Mouse (Mus musculus) forebrain, postnatal 0 days (tissue): Measurements from ENCODE around the gene Il20ra. TPM values are rescaled to one million over a fixed set of nuclear protein-coding genes. Genes with fewer than 3 reads are reported as not detected.

ENCODE experiments used
- ATAC-seq: fragments of 200-750 bp; cut with Nextera tagmentation; 2 replicates; pipeline ENCODE4 v1.8.0; 2017; ENCODE audit warnings: mild to moderate bottlenecking, moderate library complexity
- DNase-seq: peaks from one replicate; pipeline ENCODE4 v3.0.0-alpha.2; 2015
- H3K27ac ChIP-seq: fragments of 300-500 bp; sonication (generic); 2 replicates; pipeline ENCODE4 v1.5.1; 2014; ENCODE audit warnings: low read depth, mild to moderate bottlenecking, antibody characterized with exemption, low read length, moderate library complexity, mixed read lengths
- H3K27me3 ChIP-seq: fragments of 300-500 bp; sonication (generic); 2 replicates; pipeline ENCODE4 v1.6.1; 2014; ENCODE audit warnings: mild to moderate bottlenecking, low read length, mixed read lengths; ENCODE audit not compliant: insufficient read depth
- H3K36me3 ChIP-seq: fragments of 300-500 bp; sonication (generic); 2 replicates; pipeline ENCODE4 v1.6.1; 2014; ENCODE audit warnings: mild to moderate bottlenecking, moderate library complexity; ENCODE audit not compliant: insufficient read depth
- H3K4me1 ChIP-seq: fragments of 300-500 bp; sonication (generic); 2 replicates; pipeline ENCODE4 v1.6.1; 2014; ENCODE audit warnings: antibody characterized with exemption; ENCODE audit not compliant: insufficient read depth
- H3K4me2 ChIP-seq: fragments of 300-500 bp; sonication (generic); 2 replicates; pipeline ENCODE4 v1.6.1; 2014; ENCODE audit warnings: low read depth, mild to moderate bottlenecking, moderate library complexity
- H3K4me3 ChIP-seq: fragments of 300-500 bp; sonication (generic); 2 replicates; pipeline ENCODE4 v1.5.1; 2014; ENCODE audit warnings: low read depth, low read length, mixed read lengths
- H3K9ac ChIP-seq: fragments of 300-500 bp; sonication (generic); 2 replicates; pipeline ENCODE4 v1.6.1; 2014; ENCODE audit warnings: mild to moderate bottlenecking
- H3K9me3 ChIP-seq: fragments of 300-500 bp; sonication (generic); 2 replicates; pipeline ENCODE4 v1.6.1; 2016; ENCODE audit warnings: low read length
- CTCF ChIP-seq: sonication (generic); IDR thresholded peaks from 2 replicates; pipeline ENCODE4 v1.5.1; 2016; ENCODE audit warnings: antibody characterized with exemption, control low read depth, low read depth
- WGBS: fragments of 180-500 bp; shearing (Covaris S2); extraction: QIAGEN DNeasy Blood & Tissue Kit; methylation state at CpG from one replicate; pipeline ENCODE4 v1.1.7; 2014; 5-methylcytosine and 5-hydroxymethylcytosine counted together
- polyA plus RNA-seq: library from polyadenylated mRNA; unstranded; fragments of >200 nt; fragmentation: Nextera tagmentation; extraction: Ambion mirVana; gene quantifications from 2 replicates; pipeline ENCODE4 v1.2.1, GENCODE M21; 2015
- total RNA-seq: library from RNA; depleted of rRNA; stranded (reverse); fragments of >200 nt; gene quantifications from 2 replicates; pipeline ENCODE4 v1.2.3, GENCODE M21; 2014

Gene Il20ra
- total and polyA plus RNA-seq, 2 experiments from 2014 or later: 0.19 TPM; not detected in 1

DNA sequence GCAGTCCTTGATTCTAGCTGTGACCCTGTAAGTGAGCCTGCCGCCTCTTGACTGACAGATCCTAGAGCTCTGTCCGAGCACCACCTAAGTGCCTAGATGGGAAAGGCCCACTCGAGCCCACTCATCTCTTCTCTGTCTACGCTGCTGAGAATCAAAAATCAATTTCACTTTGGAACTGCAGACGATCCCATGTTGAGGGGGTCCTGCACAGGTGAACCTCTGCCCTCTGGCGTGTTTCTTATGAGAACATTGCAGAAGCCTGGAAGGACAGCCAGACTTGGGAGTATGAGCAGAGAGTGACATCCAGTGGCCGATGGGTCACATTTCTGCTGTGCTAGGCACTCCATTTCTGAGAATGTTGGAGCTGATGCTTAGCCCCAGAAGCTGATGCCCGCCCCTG is 19.4 kb upstream of the Il20ra start:
- H3K27ac ChIP-seq: no peak overlapping the region
- H3K4me1 ChIP-seq: no peaks in the 10 kb centered on the region
- H3K36me3 ChIP-seq: no peaks in the 10 kb centered on the region
- peak; percentile 70 for TF ChIP-seq CTCF
- no peak overlapping the region for H3K4me3 ChIP-seq
- ATAC-seq: peak; percentile 73
- peak; percentile 59 for DNase-seq
- H3K9me3 ChIP-seq: no peaks in the 10 kb centered on the region
- WGBS: 70% methylated on average over 8 of the region's 8 CpGs
- no peaks in the 10 kb centered on the region for H3K27me3 ChIP-seq
- H3K9ac ChIP-seq: no peak overlapping the region
- no peak overlapping the region for H3K4me2 ChIP-seq

DNA sequence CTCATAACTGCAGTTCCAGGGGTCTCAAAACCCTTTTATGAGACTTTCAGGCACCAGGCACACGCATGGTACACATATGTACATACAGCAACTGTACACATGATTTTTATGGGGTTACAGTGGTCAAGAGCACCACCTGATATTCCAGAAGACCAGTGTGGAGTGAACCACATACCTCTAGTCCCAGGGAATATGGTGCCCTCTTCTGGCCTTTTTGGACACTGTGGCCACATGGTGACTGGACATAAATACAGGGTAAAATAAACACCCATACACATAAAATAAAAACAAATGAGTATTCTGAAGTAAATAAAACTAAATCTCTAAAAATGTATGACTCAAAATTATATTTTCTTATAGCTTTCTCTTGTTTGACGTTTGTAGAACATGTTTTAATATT is 18.7 kb upstream of the Il20ra start:
- Histone ChIP-seq H3K27ac (no peak overlapping the region), H3K36me3 (no peaks in the 10 kb centered on the region), H3K9me3 (no peaks in the 10 kb centered on the region), H3K4me1 (no peaks in the 10 kb centered on the region), H3K9ac (no peak overlapping the region), H3K4me2 (no peak overlapping the region), H3K27me3 (no peaks in the 10 kb centered on the region), H3K4me3 (no peak overlapping the region)
- ATAC-seq (no peak), DNase-seq (no peak)
- peak; percentile 35 for TF ChIP-seq CTCF
- WGBS: 79% methylated on average over 2 of the region's 2 CpGs

DNA sequence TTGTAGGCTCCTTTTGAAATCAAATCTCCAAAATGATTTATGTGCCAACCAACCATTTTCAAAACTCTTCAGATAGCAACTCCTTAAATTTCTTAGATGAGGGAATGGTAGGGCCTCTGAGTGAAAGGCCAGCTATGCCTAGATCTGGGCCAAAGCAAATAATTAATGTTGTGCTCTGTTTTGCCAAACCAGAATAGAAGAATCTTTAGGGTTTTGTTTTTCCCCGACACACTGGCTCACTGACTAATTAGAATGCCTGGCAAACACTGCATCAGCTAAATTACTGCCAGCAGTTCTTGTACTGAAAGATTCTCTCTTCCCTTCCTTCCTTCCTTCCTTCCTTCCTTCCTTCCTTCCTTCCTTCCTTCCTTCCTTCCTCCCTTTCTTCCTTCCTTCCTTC is 13.0 kb upstream of the Il20ra start:
- H3K36me3 ChIP-seq: no peaks in the 10 kb centered on the region
- no peak overlapping the region for H3K27ac ChIP-seq
- TF ChIP-seq CTCF: no peak
- H3K9me3 ChIP-seq: no peaks in the 10 kb centered on the region
- no peak for DNase-seq
- H3K9ac ChIP-seq: no peak overlapping the region
- H3K4me1 ChIP-seq: no peaks in the 10 kb centered on the region
- 12% methylated on average over 1 of the region's 1 CpGs for WGBS
- no peak overlapping the region for H3K4me2 ChIP-seq
- ATAC-seq: no peak
- no peak overlapping the region for H3K4me3 ChIP-seq
- H3K27me3 ChIP-seq: no peaks in the 10 kb centered on the region

DNA sequence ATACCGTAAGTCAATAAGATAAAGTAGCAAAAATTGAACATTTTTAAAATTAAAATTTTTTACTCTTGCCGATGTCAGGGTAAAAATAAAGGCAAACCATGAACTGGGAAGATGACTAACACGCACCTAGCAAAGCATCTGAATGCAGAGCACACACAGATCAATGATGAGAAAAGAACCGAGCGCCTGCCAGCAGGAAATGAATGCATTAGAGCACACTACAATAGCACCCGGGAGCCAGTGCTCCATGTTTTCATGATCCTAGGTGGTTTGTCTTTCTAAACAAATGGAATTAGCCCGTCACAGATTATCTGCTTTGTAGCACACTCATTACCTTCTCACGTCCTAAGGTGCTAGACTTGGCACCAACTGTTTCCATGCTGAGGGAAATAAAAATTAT is 7.9 kb upstream of the Il20ra start:
- no peak for ATAC-seq
- Histone ChIP-seq H3K4me2 (no peak overlapping the region), H3K27ac (no peak overlapping the region), H3K4me1 (no peaks in the 10 kb centered on the region), H3K4me3 (no peak overlapping the region), H3K36me3 (no peaks in the 10 kb centered on the region), H3K27me3 (no peaks in the 10 kb centered on the region), H3K9me3 (no peaks in the 10 kb centered on the region), H3K9ac (no peak overlapping the region)
- 29% methylated on average over 8 of the region's 8 CpGs for WGBS
- no peak for DNase-seq
- no peak for TF ChIP-seq CTCF

DNA sequence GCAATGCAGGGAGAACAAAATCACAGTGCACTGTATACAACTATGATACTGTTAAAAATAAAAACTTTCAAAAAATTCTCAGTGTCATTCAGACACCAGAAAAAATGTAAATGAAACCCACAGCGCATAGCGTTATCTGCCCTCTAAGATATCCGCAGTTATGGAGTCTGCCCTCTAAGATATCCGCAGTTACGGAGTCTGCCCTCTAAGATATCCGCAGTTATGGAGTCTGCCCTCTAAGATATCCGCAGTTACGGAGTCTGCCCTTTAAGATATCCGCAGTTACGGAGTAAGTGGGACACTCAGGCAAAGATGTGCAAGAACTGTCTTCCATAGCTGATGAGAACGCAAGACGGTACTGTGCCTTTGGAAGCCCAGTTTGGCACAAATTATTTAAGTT is 4.6 kb upstream of the Il20ra start:
- DNase-seq: no peak
- no peak for TF ChIP-seq CTCF
- no peak for ATAC-seq
- WGBS: 70% methylated on average over 12 of the region's 12 CpGs
- H3K4me1 ChIP-seq: no peaks in the 10 kb centered on the region; the same call in 1 of the 2 replicates
- H3K9ac ChIP-seq: no peak overlapping the region
- H3K9me3 ChIP-seq: no peaks in the 10 kb centered on the region
- no peak overlapping the region for H3K4me2 ChIP-seq
- H3K27ac ChIP-seq: no peak overlapping the region
- H3K4me3 ChIP-seq: no peak overlapping the region
- peaks cover 4% of the 10 kb centered on the region; the same call in 1 of the 2 replicates for H3K27me3 ChIP-seq
- H3K36me3 ChIP-seq: no peaks in the 10 kb centered on the region

DNA sequence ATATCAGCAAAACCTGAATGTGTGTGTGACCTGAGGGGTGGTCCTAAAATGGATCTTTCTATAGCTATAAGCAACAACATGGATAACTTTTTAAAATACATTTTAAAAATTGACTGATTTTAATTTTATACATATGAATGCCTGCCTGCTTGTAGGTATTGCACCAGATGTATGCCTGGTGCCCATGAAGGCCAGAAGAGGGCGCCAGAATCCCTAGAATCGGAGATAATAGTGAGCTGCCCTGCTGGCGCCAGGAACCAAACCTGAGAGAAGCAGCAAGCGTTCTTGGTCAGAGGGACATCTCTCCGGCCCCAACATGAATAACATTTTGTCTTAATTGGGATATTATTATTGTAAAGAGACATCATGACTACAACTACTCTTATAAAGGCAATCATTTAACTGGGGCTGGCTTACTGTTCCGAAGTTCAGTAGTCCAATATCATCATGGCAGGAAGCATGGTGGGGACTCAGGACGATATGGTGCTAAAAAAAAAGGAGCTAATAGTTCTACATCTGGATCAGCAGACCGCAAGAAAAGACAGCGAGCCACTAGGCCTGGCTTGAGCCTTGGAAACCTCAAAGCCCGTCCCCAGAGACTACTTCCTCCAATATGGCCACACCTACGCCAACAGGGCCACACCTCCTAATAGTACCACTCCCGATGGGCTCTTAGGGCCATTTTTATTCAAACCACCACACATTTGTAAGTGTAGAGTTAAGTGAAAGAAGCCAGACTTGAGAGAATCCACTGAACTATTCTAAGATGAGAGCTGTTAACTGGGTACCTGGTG is 3.9 kb upstream of the Il20ra start:
- no peak for DNase-seq
- TF ChIP-seq CTCF: peak; percentile 56

DNA sequence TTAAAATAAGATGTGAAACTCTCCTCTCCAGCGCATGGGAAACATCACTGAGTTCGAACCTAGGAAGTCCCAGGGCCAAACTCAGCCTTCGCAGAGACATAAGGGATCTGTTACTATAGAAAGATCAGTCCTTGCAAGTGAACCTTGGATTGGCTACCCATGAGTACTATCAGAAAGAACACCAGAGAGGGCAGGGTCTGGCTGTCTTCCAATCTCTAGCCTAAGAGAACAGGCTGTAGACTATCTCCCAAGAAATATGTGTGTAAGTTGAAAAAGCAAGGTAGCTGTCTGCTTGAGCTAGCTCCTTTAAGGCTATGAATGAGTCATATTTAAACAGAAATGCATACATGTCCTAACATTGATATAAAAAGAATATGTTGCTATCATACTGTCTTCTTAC is 1.4 kb upstream of the Il20ra start:
- no peaks in the 10 kb centered on the region for H3K9me3 ChIP-seq
- no peak overlapping the region for H3K27ac ChIP-seq
- WGBS: 90% methylated on average over 3 of the region's 3 CpGs
- no peak for ATAC-seq
- H3K4me1 ChIP-seq: no peaks in the 10 kb centered on the region; the same call in 1 of the 2 replicates
- H3K36me3 ChIP-seq: no peaks in the 10 kb centered on the region
- no peak overlapping the region for H3K4me2 ChIP-seq
- H3K4me3 ChIP-seq: no peak overlapping the region
- peaks cover 12% of the 10 kb centered on the region; the same call in 1 of the 2 replicates for H3K27me3 ChIP-seq
- H3K9ac ChIP-seq: no peak overlapping the region
- TF ChIP-seq CTCF: no peak
- no peak for DNase-seq

More for the DNA sequence above, 3.9 kb upstream of the Il20ra start:
- Histone ChIP-seq H3K4me1 (no peaks in the 10 kb centered on the region; the same call in 1 of the 2 replicates), H3K9me3 (no peaks in the 10 kb centered on the region), H3K36me3 (no peaks in the 10 kb centered on the region), H3K27me3 (peaks cover 6% of the 10 kb centered on the region; the same call in 1 of the 2 replicates), H3K9ac (no peak overlapping the region), H3K4me3 (no peak overlapping the region), H3K27ac (no peak overlapping the region), H3K4me2 (no peak overlapping the region)
- 63% methylated on average over 12 of the region's 12 CpGs for WGBS
- no peak for ATAC-seq
